Mouse (Mus musculus) Patski (cell line): ENCODE results near the gene Rnf19b. TPM values are rescaled to one million over a fixed set of nuclear protein-coding genes. Genes with fewer than 3 reads are reported as not detected.

ENCODE experiments used
- ATAC-seq: fragments of 100-300 bp; one replicate; pipeline ENCODE4 v1.8.0; 2021
- CTCF ChIA-PET: fragments of 350-600 bp; sonication (Branson Sonifier 250); formaldehyde crosslinking; loops from one replicate; lab custom pipeline; 2022; ENCODE audit warnings: inconsistent platforms; lab: Charles Lee
- POLR2A ChIA-PET: fragments of 350-600 bp; sonication (Branson Sonifier 250); formaldehyde crosslinking; loops from one replicate; lab custom pipeline; 2022; ENCODE audit warnings: antibody characterized with exemption, inconsistent platforms; lab: Charles Lee
- DNase-seq: peaks from one replicate; pipeline ENCODE4 v3.0.0-alpha.2; 2011; ENCODE audit warnings: low read depth, low spot score
- H3K27me3 ChIP-seq: fragments of 371-371 bp; one replicate; pipeline ENCODE4 v1.5.1; 2021
- CTCF ChIP-seq: fragments of 100-300 bp; IDR thresholded peaks from one replicate; pipeline ENCODE4 v1.5.1; 2021
- in situ Hi-C: fragments of 300-500 bp; cut with MboI; formaldehyde crosslinking; loops from 3 replicates; pipeline ENCODE4 v1.11.1; 2018; ENCODE audit warnings: low pct_unique_long_range_greater_than_20kb, mixed read lengths
- polyA plus RNA-seq: library from polyadenylated mRNA; unstranded; gene quantifications from one replicate; pipeline ENCODE4 v1.2.3, GENCODE M21; 2021

Gene Rnf19b
- polyA plus RNA-seq, 1 experiment from 2014 or later, result 31.4 TPM

DNA sequence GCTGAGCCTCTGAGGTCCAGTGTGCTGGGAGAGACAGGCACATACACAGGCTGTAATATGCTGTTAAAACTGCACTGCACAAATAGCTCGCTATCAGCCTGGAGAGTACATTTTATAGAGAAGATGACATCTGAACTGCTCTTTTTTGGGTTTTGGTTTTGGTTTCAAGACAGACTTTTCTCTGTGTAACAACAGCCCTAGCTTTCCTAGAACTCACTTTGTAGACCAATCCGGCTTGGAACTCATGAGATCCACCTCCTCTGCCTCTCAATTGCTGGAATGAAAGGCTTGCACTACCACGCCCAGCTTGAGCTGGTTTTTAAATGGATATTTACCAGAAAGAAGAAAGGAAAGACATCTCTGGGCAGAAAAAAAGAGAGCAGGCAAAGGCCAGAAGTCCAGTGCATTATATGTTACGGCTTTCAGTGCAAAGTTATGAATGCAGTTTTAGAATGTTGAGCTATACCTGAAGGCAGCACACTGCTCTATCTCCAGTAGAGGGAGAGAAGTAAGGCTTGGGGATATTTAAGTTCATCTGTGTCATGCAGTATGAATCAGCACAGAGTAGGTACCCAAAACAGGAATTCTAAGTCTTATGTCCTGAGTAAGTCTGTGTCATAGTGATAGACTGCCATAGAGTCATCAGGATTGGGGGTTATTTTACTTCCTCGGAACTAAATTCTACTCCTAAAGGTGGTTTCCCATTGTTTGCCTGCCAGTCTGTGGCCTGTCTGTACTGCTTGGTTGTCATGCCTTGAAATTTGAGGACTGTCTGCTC is 9.8 kb downstream of the Rnf19b start:
- no peak for TF ChIP-seq CTCF
- CTCF ChIA-PET, result interaction anchor here (1.0 kb wide), 1 partner anchor 22 kb away, joined by 3 read pairs; no protein-coding TSS in a partner anchor
- in situ Hi-C loops, result no loop called here
- no peaks in the 10 kb centered on the region for H3K27me3 ChIP-seq
- POLR2A ChIA-PET, result interaction anchor here (1.0 to 1.1 kb wide), 2 partner anchors 9 to 91 kb away, joined by 3 to 4 read pairs; partner anchors contain the start of gene Rnf19b
- DNase-seq, result no peak
- no peak for ATAC-seq

DNA sequence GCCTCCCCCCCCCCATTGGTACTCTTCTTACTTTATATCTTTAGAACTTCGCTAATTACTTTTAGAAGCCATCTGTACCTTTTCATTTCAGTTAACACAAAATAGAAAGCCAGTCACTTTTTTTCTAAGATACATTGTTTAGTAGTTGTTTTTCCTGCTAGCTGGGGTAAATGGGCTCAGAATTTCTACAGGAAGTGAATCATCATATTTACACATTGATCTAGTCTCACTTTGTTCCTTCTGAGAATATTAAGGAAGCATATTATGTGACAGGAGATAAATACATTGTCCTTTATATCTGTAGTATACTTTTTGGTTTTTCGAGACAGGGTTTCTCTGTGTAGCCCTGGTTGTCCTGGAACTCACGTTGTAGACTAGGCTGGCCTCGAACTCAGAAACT is 10.8 kb downstream of the Rnf19b start:
- no peak for ATAC-seq
- ChIA-PET CTCF (no interaction called here), POLR2A (interaction anchor here (1.1 kb wide), 1 partner anchor 10 kb away, joined by 3 read pairs; the partner anchor contains the start of gene Rnf19b)
- no peak for DNase-seq
- in situ Hi-C loops, result no loop called here
- H3K27me3 ChIP-seq, result no peaks in the 10 kb centered on the region
- no peak for TF ChIP-seq CTCF

DNA sequence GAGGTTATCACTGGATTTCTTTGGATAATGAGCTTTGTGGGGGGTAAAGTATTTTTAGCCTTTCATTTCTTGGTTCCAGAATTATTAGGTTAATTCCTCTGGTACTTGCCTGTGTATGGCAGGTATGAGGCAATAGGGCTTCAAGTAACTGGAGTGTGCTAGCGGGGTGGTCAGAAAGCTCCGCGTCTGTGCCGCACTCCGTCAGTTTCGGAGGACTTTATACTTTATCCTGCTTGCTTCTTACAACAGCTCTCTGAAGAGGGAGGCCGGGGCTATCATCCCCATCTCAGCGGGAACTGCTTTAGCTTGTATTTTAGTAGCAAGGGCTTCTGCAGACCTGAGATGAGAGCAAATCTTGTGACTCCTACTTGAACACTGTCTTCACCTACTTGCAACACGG is 21.1 kb downstream of the Rnf19b start:
- ChIA-PET POLR2A (no interaction called here), CTCF (no interaction called here)
- no peaks in the 10 kb centered on the region for H3K27me3 ChIP-seq
- TF ChIP-seq CTCF, result no peak
- DNase-seq, result no peak
- in situ Hi-C loops, result no loop called here
- no peak for ATAC-seq

DNA sequence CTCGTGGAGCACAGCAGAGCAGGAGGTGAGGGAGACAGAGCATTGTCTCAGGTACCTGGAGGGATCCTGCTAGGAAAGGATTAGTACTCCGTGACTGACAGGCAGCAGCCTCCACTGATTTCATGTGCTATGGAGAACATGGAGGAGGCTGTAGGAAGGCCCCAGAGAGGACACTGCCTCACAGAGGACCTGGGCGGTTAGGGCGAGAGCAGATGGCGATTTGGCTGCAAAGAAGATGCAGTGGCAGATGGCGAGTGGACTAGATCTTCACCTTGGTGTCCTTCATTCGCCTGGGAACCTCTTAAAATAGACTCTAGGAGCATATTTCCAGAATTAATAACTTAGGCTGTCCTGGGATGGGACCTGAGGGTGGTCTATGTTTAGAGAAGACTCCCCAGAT is 23.0 kb downstream of the Rnf19b start:
- ChIA-PET CTCF (interaction anchor here (1.1 kb wide), 1 partner anchor 18 kb away, joined by 3 read pairs; no protein-coding TSS in a partner anchor), POLR2A (no interaction called here)
- no peaks in the 10 kb centered on the region for H3K27me3 ChIP-seq
- DNase-seq (no peak), ATAC-seq (no peak)
- TF ChIP-seq CTCF, result no peak
- in situ Hi-C loops, result no loop called here

GRCm38 (mm10) chr4:129081512-129081911 is 23.4 kb downstream of the Rnf19b start:
- ATAC-seq (peak; percentile 71), DNase-seq (peak; percentile 57)
- in situ Hi-C loops, result no loop called here
- CTCF ChIA-PET, result interaction anchor here (1.1 to 1.4 kb wide), 2 partner anchors 19 to 62 kb away, joined by 3 to 4 read pairs; no protein-coding TSS in a partner anchor
- POLR2A ChIA-PET, result no interaction called here
- no peak for TF ChIP-seq CTCF
- no peaks in the 10 kb centered on the region for H3K27me3 ChIP-seq

- no peak for TF ChIP-seq CTCF
- POLR2A ChIA-PET, result no interaction called here
- in situ Hi-C loops, result no loop called here
- H3K27me3 ChIP-seq, result no peaks in the 10 kb centered on the region
- ATAC-seq (no peak), DNase-seq (no peak)
- CTCF ChIA-PET, result interaction anchor here (1.1 to 2.1 kb wide), 3 partner anchors 19 to 125 kb away, joined by 3 to 11 read pairs (median 4); no protein-coding TSS in a partner anchor
Measured at GRCm38 (mm10) chr4:129081939-129082338, 23.9 kb downstream of the Rnf19b start.

DNA sequence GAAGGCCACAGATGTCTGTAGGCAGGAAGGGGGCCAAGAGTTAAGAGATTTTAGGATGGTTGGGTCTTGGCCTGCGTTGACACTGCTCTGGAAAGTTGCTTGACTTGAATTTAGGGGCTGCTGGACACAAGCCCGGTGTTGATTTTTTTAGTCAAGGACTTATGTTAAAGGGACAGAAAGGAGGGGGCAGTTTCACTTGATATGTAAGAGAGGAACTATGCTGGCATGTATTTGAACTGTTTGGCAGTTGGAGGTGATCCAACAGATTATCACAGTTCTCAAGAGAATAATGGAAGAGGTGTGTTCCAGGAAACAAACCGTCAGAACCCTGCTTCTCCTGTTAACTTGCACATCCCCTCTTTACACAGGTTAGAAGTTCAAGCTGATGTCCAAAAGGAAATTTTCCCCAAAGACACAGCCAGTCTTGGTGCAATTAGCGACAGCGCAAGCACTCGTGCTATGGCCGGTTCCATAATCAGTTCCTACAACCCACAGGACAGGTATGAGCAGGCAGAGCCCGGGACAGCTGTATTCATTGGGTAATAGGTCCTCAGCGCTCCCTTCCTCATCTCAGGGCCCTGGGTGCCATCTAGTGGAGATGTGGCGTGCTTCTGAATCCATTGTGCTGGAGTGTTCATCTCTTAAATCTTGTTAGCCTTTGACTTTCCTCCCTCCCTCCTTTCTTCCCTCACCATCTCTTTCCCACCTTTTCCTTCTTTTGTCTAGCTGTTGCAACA is 24.5 kb downstream of the Rnf19b start:
- no peaks in the 10 kb centered on the region for H3K27me3 ChIP-seq
- ATAC-seq (no peak), DNase-seq (no peak)
- TF ChIP-seq CTCF, result peak; percentile 88
- POLR2A ChIA-PET, result interaction anchor here (1.0 kb wide), 2 partner anchors 26 to 111 kb away, joined by 3 to 7 read pairs; no protein-coding TSS in a partner anchor
- CTCF ChIA-PET, result interaction anchor here (0.7 to 2.1 kb wide), 12 partner anchors 63 to 129 kb away, joined by 3 to 11 read pairs (median 4); no protein-coding TSS in a partner anchor
- in situ Hi-C loops, result no loop called here

- ChIA-PET POLR2A (interaction anchor here (0.9 kb wide), 1 partner anchor 115 kb away, joined by 3 read pairs; no protein-coding TSS in a partner anchor), CTCF (interaction anchor here (0.6 kb wide), 1 partner anchor 13 kb away, joined by 3 read pairs; no protein-coding TSS in a partner anchor)
- H3K27me3 ChIP-seq, result no peaks in the 10 kb centered on the region
- in situ Hi-C loops, result loop anchor here (5.0 kb wide), 1 partner anchor 128 kb away; no protein-coding TSS in a partner anchor
- DNase-seq, result no peak
- no peak for TF ChIP-seq CTCF
- ATAC-seq, result no peak
Measured at GRCm38 (mm10) chr4:129084896-129085295, 26.8 kb downstream of the Rnf19b start.

- ChIA-PET CTCF (interaction anchor here (1.1 to 1.5 kb wide), 4 partner anchors 8 to 115 kb away, joined by 3 to 4 read pairs (median 4); no protein-coding TSS in a partner anchor), POLR2A (no interaction called here)
- H3K27me3 ChIP-seq, result no peaks in the 10 kb centered on the region
- in situ Hi-C loops, result loop anchor here (5.0 kb wide), 1 partner anchor 129 kb away; no protein-coding TSS in a partner anchor
- ATAC-seq (no peak), DNase-seq (no peak)
- peak; percentile 67 for TF ChIP-seq CTCF
Measured at GRCm38 (mm10) chr4:129086078-129086477, 28.0 kb downstream of the Rnf19b start.

- ChIA-PET POLR2A (interaction anchor here (0.6 kb wide), 1 partner anchor 130 kb away, joined by 3 read pairs; no protein-coding TSS in a partner anchor), CTCF (interaction anchor here (1.0 to 1.2 kb wide), 2 partner anchors 42 to 120 kb away, joined by 3 read pairs; no protein-coding TSS in a partner anchor)
- no peak for DNase-seq
Measured at GRCm38 (mm10) chr4:129087850-129088249, 29.8 kb downstream of the Rnf19b start.

More at GRCm38 (mm10) chr4:129087850-129088249, 29.8 kb downstream of the Rnf19b start:
- no peaks in the 10 kb centered on the region for H3K27me3 ChIP-seq
- TF ChIP-seq CTCF, result no peak
- no peak for ATAC-seq
- in situ Hi-C loops, result loop anchor here (5.0 kb wide), 1 partner anchor 131 kb away; no protein-coding TSS in a partner anchor
